Mouse (Mus musculus) heart, embryonic 15.5 days (tissue): ENCODE results near the gene Tmprss7. TPM values are rescaled to one million over a fixed set of nuclear protein-coding genes. Genes with fewer than 3 reads are reported as not detected.

Source experiments
- ATAC-seq: fragments of 200-750 bp; cut with Nextera tagmentation; replicated peaks from 2 replicates; pipeline ENCODE4 v1.8.0; 2017; ENCODE audit warnings: low read depth, moderate TSS enrichment; ENCODE audit not compliant: insufficient number of reproducible peaks, insufficient read depth, low FRiP score
- H3K27ac ChIP-seq: fragments of 300-500 bp; sonication (generic); 2 replicates; pipeline ENCODE4 v1.5.1; 2015; ENCODE audit warnings: mild to moderate bottlenecking, inconsistent platforms
- H3K27me3 ChIP-seq: fragments of 300-500 bp; sonication (generic); 2 replicates; pipeline ENCODE4 v1.6.1; 2015; ENCODE audit warnings: inconsistent platforms
- H3K36me3 ChIP-seq: fragments of 300-500 bp; sonication (generic); 2 replicates; pipeline ENCODE4 v1.6.1; 2015; ENCODE audit warnings: mild to moderate bottlenecking, inconsistent platforms
- H3K4me1 ChIP-seq: fragments of 300-500 bp; sonication (generic); replicated peaks from 2 replicates; pipeline ENCODE4 v1.6.1; 2015; ENCODE audit warnings: inconsistent platforms
- H3K4me2 ChIP-seq: fragments of 300-500 bp; sonication (generic); 2 replicates; pipeline ENCODE4 v1.6.1; 2015; ENCODE audit warnings: inconsistent platforms, mild to moderate bottlenecking, moderate library complexity
- H3K4me3 ChIP-seq: fragments of 300-500 bp; sonication (generic); 2 replicates; pipeline ENCODE4 v1.5.1; 2015; ENCODE audit warnings: mild to moderate bottlenecking, inconsistent platforms
- H3K9ac ChIP-seq: fragments of 300-500 bp; sonication (generic); 2 replicates; pipeline ENCODE4 v1.6.1; 2015; ENCODE audit warnings: mild to moderate bottlenecking, inconsistent platforms
- H3K9me3 ChIP-seq: fragments of 300-500 bp; sonication (generic); replicated peaks from 2 replicates; pipeline ENCODE4 v1.6.1; 2016; ENCODE audit warnings: inconsistent platforms
- WGBS: fragments of 180-500 bp; shearing (Covaris S2); methylation state at CpG from one replicate; pipeline ENCODE4 v1.1.7; 2015; ENCODE audit warnings: mixed read lengths; 5-methylcytosine and 5-hydroxymethylcytosine counted together
- polyA plus RNA-seq: library from polyadenylated mRNA; unstranded; fragments of >200 nt; fragmentation: Nextera tagmentation; extraction: Ambion mirVana; gene quantifications from 2 replicates; pipeline ENCODE4 v1.2.1, GENCODE M21; 2015

The Tmprss7 gene
- polyA plus RNA-seq, 1 experiment from 2014 or later: not detected

- H3K27me3 ChIP-seq: no peaks in the 10 kb centered on the region
- no peak overlapping the region for H3K9ac ChIP-seq
- no peak overlapping the region for H3K27ac ChIP-seq
- 13% methylated on average over 8 of the region's 8 CpGs for WGBS
- no peak overlapping the region for H3K4me3 ChIP-seq
- no peaks in the 10 kb centered on the region for H3K4me1 ChIP-seq
- no peak overlapping the region for H3K4me2 ChIP-seq
- ATAC-seq: no peak
- no peaks in the 10 kb centered on the region for H3K36me3 ChIP-seq
- no peaks in the 10 kb centered on the region for H3K9me3 ChIP-seq
These were observed 8.6 kb downstream of the Tmprss7 start for GRCm38 (mm10) chr16:45684815-45685214.

- Histone ChIP-seq H3K27me3 (no peaks in the 10 kb centered on the region), H3K27ac (no peak overlapping the region), H3K4me2 (no peak overlapping the region), H3K36me3 (no peaks in the 10 kb centered on the region), H3K9me3 (no peaks in the 10 kb centered on the region), H3K4me1 (no peaks in the 10 kb centered on the region), H3K9ac (no peak overlapping the region), H3K4me3 (no peak overlapping the region)
- WGBS: 31% methylated on average over 1 of the region's 1 CpGs
- no peak for ATAC-seq
These were observed 17.0 kb downstream of the Tmprss7 start for GRCm38 (mm10) chr16:45676462-45676861.

GRCm38 (mm10) chr16:45670005-45670404, 23.5 kb downstream of the Tmprss7 start:
- Histone ChIP-seq H3K9me3 (no peaks in the 10 kb centered on the region), H3K4me1 (no peaks in the 10 kb centered on the region), H3K9ac (no peak overlapping the region), H3K4me3 (no peak overlapping the region), H3K27me3 (no peaks in the 10 kb centered on the region), H3K4me2 (no peak overlapping the region), H3K27ac (no peak overlapping the region), H3K36me3 (no peaks in the 10 kb centered on the region)
- ATAC-seq: no peak
- whole genome bisulfite sequencing: 58% methylated on average over 4 of the region's 4 CpGs

GRCm38 (mm10) chr16:45668178-45668577, 25.3 kb downstream of the Tmprss7 start:
- Histone ChIP-seq H3K4me2 (no peak overlapping the region), H3K4me1 (no peaks in the 10 kb centered on the region), H3K9ac (no peak overlapping the region), H3K4me3 (no peak overlapping the region), H3K36me3 (no peaks in the 10 kb centered on the region), H3K9me3 (no peaks in the 10 kb centered on the region), H3K27ac (no peak overlapping the region), H3K27me3 (no peaks in the 10 kb centered on the region)
- no peak for ATAC-seq
- WGBS: 53% methylated on average over 3 of the region's 3 CpGs

GRCm38 (mm10) chr16:45666136-45666535, 27.3 kb downstream of the Tmprss7 start:
- WGBS: 53% methylated on average over 2 of the region's 2 CpGs

GRCm38 (mm10) chr16:45662381-45662780, 31.1 kb downstream of the Tmprss7 start:
- no peaks in the 10 kb centered on the region for H3K4me1 ChIP-seq
- no peak for ATAC-seq
- no peak overlapping the region for H3K4me3 ChIP-seq
- H3K36me3 ChIP-seq: no peaks in the 10 kb centered on the region
- H3K27me3 ChIP-seq: no peaks in the 10 kb centered on the region
- no peak overlapping the region for H3K9ac ChIP-seq
- H3K4me2 ChIP-seq: no peak overlapping the region
- H3K27ac ChIP-seq: no peak overlapping the region
- no peaks in the 10 kb centered on the region for H3K9me3 ChIP-seq

More at GRCm38 (mm10) chr16:45666136-45666535, 27.3 kb downstream of the Tmprss7 start:
- Histone ChIP-seq H3K27ac (no peak overlapping the region), H3K9me3 (no peaks in the 10 kb centered on the region), H3K9ac (no peak overlapping the region), H3K27me3 (no peaks in the 10 kb centered on the region), H3K4me2 (no peak overlapping the region), H3K4me1 (no peaks in the 10 kb centered on the region), H3K4me3 (no peak overlapping the region), H3K36me3 (no peaks in the 10 kb centered on the region)
- ATAC-seq: no peak

- H3K4me3 ChIP-seq: no peak overlapping the region
- H3K36me3 ChIP-seq: no peaks in the 10 kb centered on the region
- H3K4me1 ChIP-seq: no peaks in the 10 kb centered on the region
- peaks cover 6% of the 10 kb centered on the region; the same call in 1 of the 2 replicates for H3K27me3 ChIP-seq
- no peak for ATAC-seq
- no peak overlapping the region for H3K27ac ChIP-seq
- H3K9me3 ChIP-seq: no peaks in the 10 kb centered on the region
- no peak overlapping the region for H3K4me2 ChIP-seq
- no peak overlapping the region for H3K9ac ChIP-seq
- WGBS: 67% methylated on average over 4 of the region's 4 CpGs
These were observed 33.9 kb downstream of the Tmprss7 start for GRCm38 (mm10) chr16:45659596-45659995.

GRCm38 (mm10) chr16:45658248-45658647, 35.2 kb downstream of the Tmprss7 start:
- H3K9ac ChIP-seq: no peak overlapping the region
- ATAC-seq: no peak
- 85% methylated on average over 1 of the region's 1 CpGs for WGBS

GRCm38 (mm10) chr16:45657574-45658159, 35.8 kb downstream of the Tmprss7 start:
- Histone ChIP-seq H3K9ac (no peak overlapping the region), H3K27me3 (peaks cover 11% of the 10 kb centered on the region; the same call in 1 of the 2 replicates), H3K27ac (no peak overlapping the region), H3K36me3 (no peaks in the 10 kb centered on the region), H3K4me1 (peaks cover 11% of the 10 kb centered on the region), H3K4me2 (no peak overlapping the region), H3K9me3 (no peaks in the 10 kb centered on the region), H3K4me3 (no peak overlapping the region)
- 85% methylated on average over 12 of the region's 12 CpGs for WGBS
- no peak for ATAC-seq

More at GRCm38 (mm10) chr16:45658248-45658647, 35.2 kb downstream of the Tmprss7 start:
- Histone ChIP-seq H3K36me3 (no peaks in the 10 kb centered on the region), H3K4me2 (no peak overlapping the region), H3K27ac (no peak overlapping the region), H3K4me3 (no peak overlapping the region), H3K27me3 (peaks cover 11% of the 10 kb centered on the region; the same call in 1 of the 2 replicates), H3K9me3 (no peaks in the 10 kb centered on the region), H3K4me1 (peaks cover 9% of the 10 kb centered on the region)

GRCm38 (mm10) chr16:45654465-45654864, 39.0 kb downstream of the Tmprss7 start:
- 72% methylated on average over 9 of the region's 9 CpGs for WGBS
- no peak overlapping the region for H3K27ac ChIP-seq
- no peaks in the 10 kb centered on the region for H3K9me3 ChIP-seq
- H3K36me3 ChIP-seq: no peaks in the 10 kb centered on the region
- H3K4me1 ChIP-seq: peaks cover 11% of the 10 kb centered on the region
- no peak overlapping the region for H3K9ac ChIP-seq
- ATAC-seq: no peak
- H3K27me3 ChIP-seq: peaks cover 11% of the 10 kb centered on the region; the same call in 1 of the 2 replicates
- peak overlapping the region; percentile 87 for H3K4me2 ChIP-seq
- H3K4me3 ChIP-seq: no peak overlapping the region

- Histone ChIP-seq H3K36me3 (no peaks in the 10 kb centered on the region), H3K27me3 (peaks cover 11% of the 10 kb centered on the region; the same call in 1 of the 2 replicates), H3K9ac (peak within 1 kb of the TSS; percentile 33; the same call in 1 of the 2 replicates), H3K4me1 (peaks cover 11% of the 10 kb centered on the region), H3K4me3 (peak within 1 kb of the TSS; percentile 46), H3K9me3 (no peaks in the 10 kb centered on the region), H3K4me2 (peak within 1 kb of the TSS; percentile 87), H3K27ac (no peak within 1 kb of the TSS)
- 0 out of 2 replicates have a peak, but pooled peaks have one; percentile 55 for ATAC-seq
- 3% methylated on average over 20 of the region's 20 CpGs for WGBS
These were observed 39.5 kb downstream of the Tmprss7 start, which contains the start of gene BC016579 for GRCm38 (mm10) chr16:45653934-45654332. TSS of gene BC016579 (minus strand) at chr16:45654068.
